Mouse (Mus musculus) kidney, postnatal 0 days (tissue): ENCODE results near the gene Gskip. TPM values are rescaled to one million over a fixed set of nuclear protein-coding genes. Genes with fewer than 3 reads are reported as not detected.
A peak's percentile ranks its signal among the peaks of the same experiment; 100 is the strongest.

Experiments used
- ATAC-seq: fragments of 200-750 bp; cut with Nextera tagmentation; replicated peaks from 2 replicates; pipeline ENCODE4 v1.8.0; 2017; ENCODE audit warnings: low read depth, moderate number of reproducible peaks, moderate TSS enrichment, moderate library complexity; ENCODE audit not compliant: low FRiP score
- DNase-seq: peaks from one replicate; pipeline ENCODE4 v3.0.0-alpha.2; 2016; ENCODE audit warnings: low spot score
- H3K27ac ChIP-seq: fragments of 300-500 bp; sonication (generic); 2 replicates; pipeline ENCODE4 v1.5.1; 2014; ENCODE audit warnings: mild to moderate bottlenecking
- H3K27me3 ChIP-seq: fragments of 300-500 bp; sonication (generic); 2 replicates; pipeline ENCODE4 v1.6.1; 2014; ENCODE audit warnings: low read length, mixed read lengths; ENCODE audit not compliant: insufficient read depth
- H3K36me3 ChIP-seq: fragments of 300-500 bp; sonication (generic); 2 replicates; pipeline ENCODE4 v1.6.1; 2014; ENCODE audit warnings: low read length, mixed read lengths; ENCODE audit not compliant: insufficient read depth
- H3K4me1 ChIP-seq: fragments of 300-500 bp; sonication (generic); replicated peaks from 2 replicates; pipeline ENCODE4 v1.6.1; 2014; ENCODE audit warnings: antibody characterized with exemption, low read length, mixed read lengths; ENCODE audit not compliant: insufficient read depth
- H3K4me2 ChIP-seq: fragments of 300-500 bp; sonication (generic); 2 replicates; pipeline ENCODE4 v1.6.1; 2014; ENCODE audit warnings: mild to moderate bottlenecking, low read length, moderate library complexity, mixed read lengths
- H3K4me3 ChIP-seq: fragments of 300-500 bp; sonication (generic); replicated peaks from 2 replicates; pipeline ENCODE4 v1.5.1; 2014; ENCODE audit warnings: low read depth, low read length
- H3K9ac ChIP-seq: fragments of 300-500 bp; sonication (generic); 2 replicates; pipeline ENCODE4 v1.6.1; 2014; ENCODE audit warnings: low read depth, low read length
- H3K9me3 ChIP-seq: fragments of 300-500 bp; sonication (generic); replicated peaks from 2 replicates; pipeline ENCODE4 v1.6.1; 2016; ENCODE audit warnings: low read length, inconsistent platforms, mixed read lengths
- CTCF ChIP-seq: IDR thresholded peaks from 2 replicates; pipeline ENCODE4 v1.5.1; 2016; ENCODE audit warnings: antibody characterized with exemption, low read depth, mild to moderate bottlenecking, moderate library complexity
- WGBS: fragments of 180-500 bp; shearing (Covaris S2); extraction: QIAGEN DNeasy Blood & Tissue Kit; methylation state at CpG from one replicate; pipeline ENCODE4 v1.1.7; 2014; 5-methylcytosine and 5-hydroxymethylcytosine counted together
- polyA plus RNA-seq: library from polyadenylated mRNA; unstranded; fragments of >200 nt; fragmentation: Nextera tagmentation; extraction: Ambion mirVana; gene quantifications from 2 replicates; pipeline ENCODE4 v1.2.1, GENCODE M21; 2015

Gene Gskip
- polyA plus RNA-seq, 1 experiment from 2014 or later: 28.5 TPM

DNA sequence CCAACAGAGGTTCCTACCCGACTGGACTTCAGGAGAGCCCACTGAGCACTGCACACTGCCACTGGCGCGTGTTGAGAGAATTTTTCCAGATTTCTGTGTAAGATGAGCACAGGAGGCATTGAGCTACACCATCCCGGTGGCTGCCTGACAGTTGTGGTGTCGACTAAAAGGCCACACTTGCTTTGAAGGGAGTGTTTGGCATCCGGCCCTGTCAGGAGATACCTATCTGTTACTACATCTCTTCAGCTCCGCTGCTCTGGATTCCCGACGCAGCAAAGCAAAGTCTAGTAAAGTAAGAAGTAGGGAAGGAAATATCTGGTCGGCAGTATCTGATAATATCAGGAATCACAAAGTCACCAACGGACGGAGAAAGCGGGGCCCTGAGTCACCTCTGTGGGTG lies 4.8 kb downstream of the Gskip start:
- no peaks in the 10 kb centered on the region for H3K9me3 ChIP-seq
- TF ChIP-seq CTCF: no peak
- H3K27ac ChIP-seq: no peak overlapping the region
- ATAC-seq: no peak
- 0 out of 2 replicates have a peak, but pooled peaks cover 7% of the 10 kb centered on the region for H3K36me3 ChIP-seq
- no peak overlapping the region for H3K4me2 ChIP-seq
- 78% methylated on average over 13 of the region's 13 CpGs for WGBS
- H3K4me3 ChIP-seq: no peak overlapping the region
- 0 out of 2 replicates have a peak, but pooled peaks cover 10% of the 10 kb centered on the region for H3K4me1 ChIP-seq
- no peaks in the 10 kb centered on the region for H3K27me3 ChIP-seq
- DNase-seq: no peak
- no peak overlapping the region for H3K9ac ChIP-seq

DNA sequence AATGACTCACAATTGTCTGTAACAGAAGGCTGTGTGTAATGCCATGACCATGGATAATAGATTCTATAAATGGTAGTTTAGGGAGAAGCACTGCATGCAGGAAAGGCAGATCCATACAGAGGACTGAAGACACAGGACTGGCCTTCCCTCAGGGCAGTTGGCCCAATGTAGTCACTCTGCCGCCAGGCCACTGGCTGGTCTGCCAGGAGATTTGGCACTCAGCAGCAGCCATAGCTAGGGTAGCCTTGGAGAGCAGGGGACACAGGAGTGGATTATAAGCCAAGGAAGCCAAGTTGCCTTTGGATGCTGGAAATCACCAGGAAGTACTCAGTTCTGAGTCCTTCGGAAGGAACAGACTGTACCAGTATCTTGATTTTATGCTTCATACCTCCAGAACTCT lies 9.4 kb downstream of the Gskip start:
- H3K27me3 ChIP-seq: no peaks in the 10 kb centered on the region
- no peak for TF ChIP-seq CTCF
- ATAC-seq (no peak), DNase-seq (no peak)
- 93% methylated on average over 2 of the region's 2 CpGs for WGBS
- no peaks in the 10 kb centered on the region for H3K4me1 ChIP-seq
- H3K9me3 ChIP-seq: no peaks in the 10 kb centered on the region
- no peak overlapping the region for H3K9ac ChIP-seq
- no peak overlapping the region for H3K27ac ChIP-seq
- no peak overlapping the region for H3K4me3 ChIP-seq
- H3K36me3 ChIP-seq: 0 out of 2 replicates have a peak, but pooled peaks cover 7% of the 10 kb centered on the region
- H3K4me2 ChIP-seq: no peak overlapping the region

DNA sequence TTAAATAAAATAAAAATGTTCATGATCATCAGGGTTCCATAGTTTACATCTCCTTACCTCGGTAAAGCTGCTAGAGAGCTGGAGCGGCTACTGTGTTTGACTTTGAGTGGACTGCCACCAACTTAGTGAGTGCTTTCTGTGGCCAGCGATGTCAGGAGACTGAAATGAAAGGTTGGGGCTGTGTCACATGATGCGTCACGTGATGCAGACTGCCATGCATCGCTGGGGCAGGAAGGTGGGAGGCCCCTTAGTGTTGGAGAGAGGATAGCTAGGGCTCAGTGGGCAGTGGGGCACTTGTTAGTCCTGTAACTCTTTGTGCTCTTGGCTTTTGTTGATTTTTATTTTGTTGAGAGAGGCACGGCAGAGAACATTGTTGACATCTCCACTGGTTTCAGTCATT lies 11.2 kb downstream of the Gskip start:
- H3K27ac ChIP-seq: no peak overlapping the region
- DNase-seq (no peak), ATAC-seq (no peak)
- H3K9me3 ChIP-seq: no peaks in the 10 kb centered on the region
- 88% methylated on average over 7 of the region's 7 CpGs for WGBS
- TF ChIP-seq CTCF: no peak
- no peaks in the 10 kb centered on the region for H3K4me1 ChIP-seq
- H3K9ac ChIP-seq: no peak overlapping the region
- 0 out of 2 replicates have a peak, but pooled peaks cover 3% of the 10 kb centered on the region for H3K36me3 ChIP-seq
- no peaks in the 10 kb centered on the region for H3K27me3 ChIP-seq
- H3K4me2 ChIP-seq: no peak overlapping the region
- H3K4me3 ChIP-seq: no peak overlapping the region

- DNase-seq: no peak
- Histone ChIP-seq H3K36me3 (no peaks in the 10 kb centered on the region; the same call in 1 of the 2 replicates), H3K9ac (no peak overlapping the region), H3K4me2 (no peak overlapping the region), H3K4me1 (no peaks in the 10 kb centered on the region), H3K27me3 (no peaks in the 10 kb centered on the region), H3K9me3 (no peaks in the 10 kb centered on the region), H3K4me3 (no peak overlapping the region), H3K27ac (no peak overlapping the region)
- TF ChIP-seq CTCF: no peak
- WGBS: 83% methylated on average over 8 of the region's 8 CpGs
- no peak for ATAC-seq
Measured at GRCm38 (mm10) chr12:105697104-105697780, 12.6 kb downstream of the Gskip start.

DNA sequence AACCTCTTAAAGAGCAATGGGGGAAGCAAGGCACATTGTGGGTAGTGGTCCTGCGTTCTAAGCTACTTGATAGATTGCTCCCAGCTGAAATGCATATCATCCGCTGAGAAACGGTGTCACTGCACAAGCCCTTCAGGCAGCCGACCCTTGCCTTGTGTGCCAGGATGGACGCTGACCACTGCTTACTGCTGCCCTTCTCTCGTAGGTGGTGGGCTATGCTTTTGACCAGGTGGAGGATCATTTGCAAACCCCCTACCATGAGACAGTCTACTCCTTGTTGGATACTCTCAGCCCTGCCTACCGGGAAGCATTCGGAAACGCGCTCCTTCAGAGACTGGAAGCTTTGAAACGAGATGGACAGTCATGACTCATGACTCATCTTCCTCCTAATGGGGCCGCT lies 15.8 kb downstream of the Gskip start:
- Histone ChIP-seq H3K27ac (no peak overlapping the region), H3K9me3 (no peaks in the 10 kb centered on the region), H3K36me3 (no peaks in the 10 kb centered on the region; the same call in 1 of the 2 replicates), H3K4me1 (peaks cover 2% of the 10 kb centered on the region; the same call in 1 of the 2 replicates), H3K4me3 (no peak overlapping the region), H3K9ac (no peak overlapping the region), H3K27me3 (no peaks in the 10 kb centered on the region), H3K4me2 (no peak overlapping the region)
- DNase-seq (no peak), ATAC-seq (no peak)
- 89% methylated on average over 12 of the region's 12 CpGs for WGBS
- TF ChIP-seq CTCF: no peak

- peaks cover 4% of the 10 kb centered on the region; the same call in 1 of the 2 replicates for H3K4me1 ChIP-seq
- WGBS: 9% methylated on average over 22 of the region's 22 CpGs
- no peaks in the 10 kb centered on the region for H3K9me3 ChIP-seq
- no peak within 1 kb of the TSS for H3K4me3 ChIP-seq
- no peak within 1 kb of the TSS for H3K9ac ChIP-seq
- no peak for TF ChIP-seq CTCF
- H3K27me3 ChIP-seq: no peaks in the 10 kb centered on the region
- ATAC-seq (peak; percentile 98), DNase-seq (peak; percentile 90)
- peak within 1 kb of the TSS; percentile 53 for H3K4me2 ChIP-seq
- H3K36me3 ChIP-seq: no peaks in the 10 kb centered on the region; the same call in 1 of the 2 replicates
- H3K27ac ChIP-seq: no peak within 1 kb of the TSS
Measured at GRCm38 (mm10) chr12:105705799-105706487, 21.3 kb downstream of the Gskip start, which contains the start of gene Ak7. Ak7 (plus strand) TSS chr12:105705976.
